ENCODE assay signal across 1 mouse cellular context in genomic region chr10:127510895-127511617, GRCm38 (mm10).
TF ChIP-seq lines count a peak whose summit lies in the region.

No protein-coding gene starts in this region.

TF ChIP-seq in MEL, 35 proteins besides CTCF, POLR2A, EP300 and RAD21 (continued from another document):
- TF ChIP-seq HCFC1 (IDR thresholded peaks at IDR 0.05; ENCODE audit: low read depth, low read length): no peak
- no peak for TF ChIP-seq GABPA (IDR thresholded peaks at IDR 0.05; ENCODE audit: low read depth, low read length)
